Mouse (Mus musculus) brain, adult 2 months (tissue): ENCODE measurements around the gene Lifr.
A peak's percentile ranks its signal among the peaks of the same experiment; 100 is the strongest.

Experiments
- DNase-seq: peaks from one replicate; pipeline ENCODE4 v3.0.0; 2011; ENCODE audit warnings: low read depth, low spot score

Lifr gene

DNA sequence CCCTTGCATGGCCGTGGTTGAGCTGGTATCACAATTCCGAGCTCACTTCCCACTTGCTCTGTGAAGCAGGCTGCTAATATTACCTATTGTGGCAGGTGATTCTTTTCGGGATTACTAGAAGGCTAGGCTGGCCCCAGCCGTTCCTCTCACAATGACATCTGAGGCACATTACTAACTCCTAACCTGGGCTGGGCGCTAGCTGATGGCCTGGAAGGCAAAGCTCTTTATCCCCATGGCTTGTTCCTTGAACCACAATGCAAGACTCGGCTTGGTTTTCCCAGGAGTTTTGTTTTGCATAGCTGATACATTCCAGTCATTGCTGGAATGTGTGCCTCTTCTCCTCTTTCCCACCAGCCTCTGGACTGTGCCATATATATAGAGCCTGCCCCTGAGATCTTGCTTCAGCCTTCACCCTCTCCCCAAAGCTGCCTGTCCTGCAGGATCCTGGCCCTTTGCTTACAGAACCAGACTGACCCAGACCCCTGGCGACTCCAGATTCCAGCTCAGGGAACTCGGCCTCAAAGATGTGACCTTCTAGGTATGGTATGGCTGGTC is at the start of gene Lifr:
Lifr (plus strand) TSS at position 404 of the 555 bp plus-strand sequence.
- DNase-seq, result no peak

GRCm38 (mm10) chr15:7044081-7044749 is 46.2 kb upstream of the Lifr start:
- no peak for DNase-seq

DNA sequence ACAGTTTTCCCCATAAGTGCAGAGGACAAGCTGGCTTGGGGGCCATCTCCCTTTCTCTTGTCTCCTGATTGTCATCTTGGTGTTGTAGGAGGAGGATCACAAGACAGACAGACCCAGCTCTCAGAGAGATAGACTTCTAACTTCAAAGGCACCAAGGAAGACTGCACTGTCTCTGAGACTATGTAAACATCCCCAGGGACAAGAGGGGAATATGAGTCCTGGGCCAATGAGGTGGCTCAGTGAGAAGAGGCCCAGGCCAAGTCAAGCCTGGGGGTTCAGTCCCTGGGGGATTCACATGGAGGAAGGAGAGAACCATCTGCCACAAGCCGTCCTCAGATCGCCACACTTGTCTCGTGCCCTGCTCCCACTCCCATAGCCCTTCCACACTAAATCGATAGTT is 45.4 kb upstream of the Lifr start:
- DNase-seq, result no peak

- DNase-seq, result peak; percentile 74
These were observed 42.5 kb upstream of the Lifr start for GRCm38 (mm10) chr15:7047931-7048330.

DNA sequence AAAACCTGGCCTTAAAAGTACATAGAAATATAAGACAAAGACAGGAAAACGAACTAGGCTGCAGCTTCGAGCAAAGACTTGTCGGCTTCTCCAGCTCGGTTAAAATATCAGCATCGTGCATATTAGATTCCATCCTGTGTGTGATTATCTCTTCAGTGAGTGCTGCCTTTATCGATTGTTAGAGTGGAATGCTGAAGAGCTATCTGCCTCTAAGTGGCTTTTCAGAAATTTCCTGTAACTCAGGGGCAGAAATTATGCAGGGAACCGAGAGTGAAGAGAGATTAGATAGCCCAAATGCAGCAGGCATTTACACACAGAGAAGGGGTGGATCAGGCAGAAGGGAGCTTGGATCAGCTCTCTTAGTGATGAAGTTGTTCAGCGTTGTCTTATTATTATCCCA is 41.5 kb upstream of the Lifr start:
- no peak for DNase-seq

DNA sequence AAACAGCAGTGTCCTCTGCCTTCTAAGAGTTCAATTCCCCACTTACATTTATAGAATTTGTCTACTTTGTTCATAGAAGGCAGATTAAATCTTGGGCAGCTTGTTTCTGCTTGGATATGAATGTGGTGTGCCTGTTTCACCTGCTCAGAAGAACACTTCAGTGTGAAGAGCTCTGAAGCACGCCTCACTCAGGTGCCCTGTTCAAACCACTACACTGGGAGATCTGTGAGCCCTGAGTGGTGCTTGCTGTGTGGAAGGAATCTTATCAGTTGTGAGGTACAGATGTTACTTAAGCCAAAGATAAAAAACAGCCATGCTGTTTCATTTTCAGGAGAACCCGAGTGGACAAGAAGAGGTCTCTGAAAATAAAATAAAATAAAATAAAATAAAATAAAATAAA is 38.7 kb upstream of the Lifr start:
- no peak for DNase-seq

GRCm38 (mm10) chr15:7052117-7052516 is 38.3 kb upstream of the Lifr start:
- no peak for DNase-seq

- no peak for DNase-seq
These were observed 33.6 kb upstream of the Lifr start for GRCm38 (mm10) chr15:7056851-7057250.

GRCm38 (mm10) chr15:7060522-7060921 is 29.9 kb upstream of the Lifr start:
- no peak for DNase-seq

DNA sequence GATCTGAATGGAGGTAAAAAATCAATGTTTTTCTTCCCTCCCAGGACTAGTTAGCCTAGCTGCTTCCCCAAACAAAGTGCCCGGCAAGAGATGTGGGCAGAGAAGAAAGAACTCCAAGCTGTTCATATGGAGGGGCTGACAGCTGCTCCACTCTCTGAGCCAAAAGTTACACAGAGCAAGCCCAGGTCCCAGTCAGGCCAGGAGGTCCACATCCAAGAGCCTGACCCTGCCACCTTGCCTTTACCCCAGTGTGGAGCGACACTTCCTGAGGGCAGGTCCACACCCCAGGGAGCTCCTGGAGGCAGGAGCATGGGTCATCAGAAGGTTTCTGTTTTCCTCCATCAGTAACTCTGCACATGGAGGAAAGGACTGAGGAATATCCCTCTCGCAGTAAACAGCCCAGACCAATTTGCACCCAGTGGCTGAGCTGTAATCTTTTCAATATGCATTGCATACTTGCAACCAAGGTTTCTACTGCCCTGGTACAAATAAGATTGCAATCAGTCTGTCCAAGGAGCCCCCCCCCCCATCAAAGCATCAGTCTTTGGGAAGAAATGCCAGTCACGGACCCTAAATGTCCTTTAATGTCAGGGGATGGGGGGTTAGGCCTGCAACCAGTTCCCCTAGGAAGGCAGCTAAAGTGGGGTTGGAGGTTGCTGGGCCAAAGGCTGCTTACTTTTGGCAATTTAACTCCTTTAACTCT is 28.3 kb upstream of the Lifr start:
- DNase-seq, result no peak

- DNase-seq, result no peak
These were observed 27.8 kb upstream of the Lifr start for GRCm38 (mm10) chr15:7062698-7063009.

- no peak for DNase-seq
These were observed 26.7 kb upstream of the Lifr start for GRCm38 (mm10) chr15:7063521-7064240.

- DNase-seq, result no peak
These were observed 25.4 kb upstream of the Lifr start for GRCm38 (mm10) chr15:7064992-7065523.

DNA sequence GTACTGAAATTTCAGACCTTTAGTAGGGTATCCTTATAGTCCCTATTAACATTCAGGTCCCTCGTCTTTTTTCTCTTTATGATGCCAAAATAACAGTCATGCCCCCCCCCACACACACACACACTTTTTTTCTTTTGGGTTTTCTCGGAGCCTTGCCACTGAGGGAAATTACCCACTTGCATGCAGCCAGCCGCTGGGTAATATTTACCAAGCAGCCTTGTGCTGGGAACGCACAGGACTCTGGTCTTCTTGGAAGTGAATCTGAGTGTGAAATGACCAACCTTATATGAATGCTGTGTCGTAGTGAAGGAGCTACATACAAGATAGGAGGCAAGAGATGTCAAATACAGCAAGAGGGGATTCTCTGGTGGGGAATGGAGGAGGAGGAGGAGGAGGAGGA is 24.8 kb upstream of the Lifr start:
- no peak for DNase-seq

DNA sequence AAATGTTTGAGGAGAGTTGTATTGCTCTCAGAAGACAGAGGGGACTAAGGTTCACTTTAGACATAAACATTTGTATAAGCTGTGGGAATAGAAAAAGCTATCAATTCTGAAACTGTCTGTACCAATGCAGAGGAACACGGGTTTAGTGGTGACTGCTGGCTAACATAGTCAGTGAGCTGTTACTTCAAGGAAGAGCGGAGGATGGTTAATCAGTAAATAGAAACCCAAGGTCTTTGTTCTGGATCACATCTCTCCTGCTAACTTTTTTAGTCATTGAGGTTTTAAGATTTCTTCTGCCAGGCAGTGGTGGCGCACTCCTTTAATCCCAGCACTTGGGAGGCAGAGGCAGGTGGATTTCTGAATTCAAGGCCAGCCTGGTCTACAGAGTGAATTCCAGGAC is 23.7 kb upstream of the Lifr start:
- no peak for DNase-seq

- no peak for DNase-seq
These were observed 21.0 kb upstream of the Lifr start for GRCm38 (mm10) chr15:7069374-7069773.

GRCm38 (mm10) chr15:7070199-7070794 is 20.1 kb upstream of the Lifr start:
- no peak for DNase-seq

- DNase-seq, result no peak
These were observed 17.1 kb upstream of the Lifr start for GRCm38 (mm10) chr15:7073269-7073668.

GRCm38 (mm10) chr15:7075185-7075584 is 15.2 kb upstream of the Lifr start:
- peak; percentile 15 for DNase-seq

DNA sequence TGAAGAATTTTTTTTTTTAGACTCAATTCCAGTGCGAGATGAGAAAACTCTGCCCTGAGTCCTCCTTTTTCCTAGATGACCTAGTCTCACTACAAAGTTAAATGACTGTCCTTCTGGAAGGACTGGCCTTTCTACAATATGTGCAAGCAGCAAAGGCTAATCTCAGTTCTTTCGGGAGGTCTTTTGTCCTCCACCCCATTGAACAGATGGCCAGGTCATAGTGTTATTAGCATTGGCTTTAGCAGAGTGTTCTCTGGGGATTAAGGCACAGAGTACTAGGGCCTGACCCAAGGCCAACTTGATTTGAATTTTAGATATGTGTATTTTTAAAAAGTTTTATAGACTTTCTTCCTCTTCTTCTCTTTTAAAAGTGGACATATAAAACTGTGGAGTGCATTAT is 12.1 kb upstream of the Lifr start:
- DNase-seq, result no peak

- DNase-seq, result no peak
These were observed 10.6 kb upstream of the Lifr start for GRCm38 (mm10) chr15:7079631-7080337.
